Mouse (Mus musculus): Measurements from ENCODE around the gene Nckap5l. TPM values are rescaled to one million over a fixed set of nuclear protein-coding genes. Genes with fewer than 3 reads are reported as not detected.
"Not testable (repeated sequence)": the region's sequence is repeated elsewhere in the genome, so short reads cannot be mapped to it uniquely, and the experiment has no call there.

The Nckap5l gene
- total RNA-seq, 4 experiments from 2014 or later, result 19.1 to 22.9 (median 19.5) TPM

- DNase-seq (ENCODE audit: low spot score in 2 of 2), result no peak
Measured at GRCm38 (mm10) chr15:99469736-99470135, 12.2 kb upstream of the Nckap5l start.

DNA sequence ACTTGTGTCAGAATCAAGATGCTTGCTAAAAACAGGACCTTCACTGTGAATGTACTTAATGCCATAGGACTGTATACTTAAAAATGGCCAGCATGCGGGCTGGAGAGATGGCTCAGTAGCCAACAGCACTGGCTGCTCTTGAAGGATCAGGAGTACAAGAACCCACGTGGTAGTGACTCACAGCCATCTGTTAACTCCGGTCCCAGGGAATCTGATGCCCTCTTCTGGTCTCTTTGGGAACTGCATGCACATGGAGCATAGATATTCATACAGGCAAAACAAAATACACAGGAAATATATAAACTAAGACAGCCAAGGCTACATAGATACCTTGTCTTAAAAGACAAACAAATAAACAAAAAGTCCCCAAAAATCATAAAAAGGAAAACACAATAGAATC is 11.5 kb upstream of the Nckap5l start:
- DNase-seq (ENCODE audit: low spot score in 2 of 2), result peak; percentile 36 to 70

GRCm38 (mm10) chr15:99463194-99463593 is 5.6 kb upstream of the Nckap5l start:
- DNase-seq (ENCODE audit: low spot score in 2 of 2), result no peak

DNA sequence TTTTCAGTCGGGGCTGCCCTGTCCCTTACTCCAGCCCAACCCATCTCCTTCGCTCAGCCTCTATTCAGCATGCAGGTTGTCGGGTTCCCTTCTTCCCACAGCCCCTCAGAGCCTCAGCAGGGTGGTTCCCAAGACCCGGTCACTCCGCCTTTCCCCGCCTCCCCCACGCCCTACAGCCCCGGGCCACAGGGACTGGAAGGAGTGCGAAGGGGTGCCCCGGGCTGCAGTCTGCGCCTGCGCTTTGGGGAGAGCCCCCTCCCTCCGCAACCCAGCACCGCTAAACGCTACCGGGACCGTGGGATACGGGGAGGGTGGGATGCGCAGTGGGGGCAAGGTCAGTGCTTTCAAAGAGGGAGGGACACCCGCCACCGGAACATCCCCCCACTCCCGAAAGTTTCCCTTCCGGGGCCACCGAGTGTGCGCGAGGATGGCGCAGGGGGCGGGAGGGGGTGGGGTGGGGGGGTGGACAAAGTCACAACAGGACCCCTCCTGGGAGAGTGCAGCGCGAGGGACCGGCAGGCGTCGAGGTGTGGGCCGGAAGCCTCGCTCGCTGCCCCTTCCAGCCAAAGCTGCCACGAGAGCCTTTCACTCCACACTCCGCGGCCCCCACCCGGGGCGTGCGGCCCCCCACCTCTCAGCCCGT is 464 bp downstream of the Nckap5l start:
- no peak for DNase-seq (ENCODE audit: low spot score in 2 of 2)

DNA sequence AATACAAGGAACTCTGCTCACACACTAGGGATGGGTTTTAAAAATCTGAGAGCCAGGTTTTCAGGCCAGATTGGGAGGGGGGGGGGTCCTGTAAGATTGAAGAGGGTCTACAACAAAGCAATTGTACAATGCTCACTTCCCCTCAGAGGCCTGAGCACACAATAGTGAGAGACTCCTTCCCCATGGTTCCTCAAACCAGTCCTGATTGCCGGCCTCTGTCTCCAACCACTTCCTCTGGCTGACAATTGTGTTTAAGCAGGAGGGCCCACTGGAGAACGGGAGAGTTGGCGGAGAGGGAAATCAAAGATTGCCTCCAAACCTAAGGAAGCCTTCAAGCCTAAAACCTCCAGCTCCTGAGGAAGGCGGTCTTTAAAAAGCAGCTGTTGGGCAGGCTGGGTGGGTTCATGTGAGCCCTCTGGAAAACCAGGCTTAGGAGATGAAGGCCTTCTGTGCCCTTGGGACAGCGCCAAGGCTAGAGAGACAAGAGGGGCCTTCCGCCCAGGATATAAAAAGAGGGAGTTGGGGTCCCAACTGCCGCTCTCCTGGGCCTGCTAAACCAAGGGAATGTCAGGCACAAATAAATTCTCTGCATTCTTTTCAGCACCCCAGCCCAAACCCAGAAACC is 1.1 kb downstream of the Nckap5l start:
- DNase-seq (ENCODE audit: low spot score in 2 of 2), result no peak

GRCm38 (mm10) chr15:99455415-99455814 is 2.1 kb downstream of the Nckap5l start:
- no peak for DNase-seq (ENCODE audit: low spot score in 2 of 2)

- DNase-seq (ENCODE audit: low spot score in 2 of 2), result no peak
Measured at GRCm38 (mm10) chr15:99454585-99455279, 2.8 kb downstream of the Nckap5l start.

DNA sequence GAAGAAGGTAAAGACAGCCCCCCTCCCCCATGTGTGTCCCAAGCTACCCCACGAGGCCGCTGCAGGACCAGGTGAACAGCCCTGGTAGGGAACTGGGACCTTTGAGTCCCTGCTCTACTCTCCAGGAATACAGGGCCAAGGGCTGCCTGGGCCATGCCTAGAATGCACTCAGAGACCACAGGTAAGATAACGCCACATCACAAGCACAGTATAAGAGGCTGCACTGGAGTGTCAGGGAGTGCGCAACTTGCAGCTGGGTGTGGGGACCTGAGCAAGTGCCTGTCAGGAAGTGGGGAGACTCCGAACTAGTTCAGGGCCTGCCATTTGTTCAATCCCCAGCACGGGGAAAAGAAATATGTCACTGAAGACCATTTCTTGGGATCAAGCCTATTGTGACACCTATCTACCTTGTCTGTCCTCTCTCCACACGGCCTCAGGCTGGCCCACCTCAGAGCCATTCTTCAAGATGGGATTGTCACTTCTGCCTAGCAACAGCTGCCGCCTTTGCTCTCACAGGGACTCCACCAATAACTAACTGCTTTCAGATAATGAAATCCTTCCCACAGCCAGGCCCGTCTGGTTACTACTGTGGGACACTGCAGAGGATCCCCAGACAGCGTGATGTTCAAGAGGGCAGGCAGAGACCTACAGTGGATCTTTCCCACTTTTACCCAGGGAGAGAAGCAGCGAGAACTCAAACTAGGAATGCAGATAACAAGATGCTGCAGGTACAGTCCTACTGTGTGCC is 4.2 kb downstream of the Nckap5l start:
- DNase-seq (ENCODE audit: low spot score in 2 of 2), result no peak

GRCm38 (mm10) chr15:99449751-99450280 is 7.7 kb downstream of the Nckap5l start:
- no peak for DNase-seq (ENCODE audit: low spot score in 2 of 2)

- no peak for DNase-seq (ENCODE audit: low spot score in 2 of 2)
Measured at GRCm38 (mm10) chr15:99449131-99449750, 8.3 kb downstream of the Nckap5l start.

DNA sequence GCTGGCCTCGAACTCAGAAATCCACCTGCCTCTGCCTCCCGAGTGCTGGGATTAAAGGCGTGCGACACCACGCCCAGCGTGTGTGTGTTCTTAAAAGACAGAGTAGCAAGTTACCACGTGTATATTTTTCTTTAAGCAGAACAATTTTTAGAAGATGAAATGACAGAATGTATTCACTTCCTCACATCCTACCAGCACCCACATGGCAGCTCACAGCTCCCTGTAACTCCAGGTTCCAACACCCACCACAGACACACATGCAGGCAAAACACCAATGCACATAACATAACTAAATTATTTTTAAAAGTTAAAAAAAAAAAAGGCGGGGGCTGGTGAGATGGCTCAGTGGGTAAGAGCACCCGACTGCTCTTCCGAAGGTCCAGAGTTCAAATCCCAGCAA is 11.4 kb downstream of the Nckap5l start:
- DNase-seq (ENCODE audit: low spot score in 2 of 2), result not testable (repeated sequence)

DNA sequence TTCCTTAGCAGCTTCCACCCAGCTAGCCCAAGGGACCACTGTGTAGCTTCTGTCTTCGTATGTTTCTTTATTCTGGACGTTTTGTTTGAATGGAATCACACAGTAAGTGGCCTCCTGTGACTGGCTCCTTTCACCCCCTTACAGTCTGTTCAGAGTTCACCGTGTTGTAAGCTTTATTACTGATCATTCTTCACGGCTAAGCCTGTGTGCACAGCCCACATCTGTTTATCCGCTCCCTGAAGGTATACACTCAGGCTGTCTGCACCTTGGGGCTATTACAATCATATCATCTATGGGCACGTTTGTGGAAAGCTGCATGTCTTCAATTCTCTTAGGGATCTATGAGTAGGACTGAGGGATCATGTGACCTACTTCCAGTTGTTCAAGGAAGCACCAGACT is 12.0 kb downstream of the Nckap5l start:
- no peak for DNase-seq (ENCODE audit: low spot score in 2 of 2)

DNA sequence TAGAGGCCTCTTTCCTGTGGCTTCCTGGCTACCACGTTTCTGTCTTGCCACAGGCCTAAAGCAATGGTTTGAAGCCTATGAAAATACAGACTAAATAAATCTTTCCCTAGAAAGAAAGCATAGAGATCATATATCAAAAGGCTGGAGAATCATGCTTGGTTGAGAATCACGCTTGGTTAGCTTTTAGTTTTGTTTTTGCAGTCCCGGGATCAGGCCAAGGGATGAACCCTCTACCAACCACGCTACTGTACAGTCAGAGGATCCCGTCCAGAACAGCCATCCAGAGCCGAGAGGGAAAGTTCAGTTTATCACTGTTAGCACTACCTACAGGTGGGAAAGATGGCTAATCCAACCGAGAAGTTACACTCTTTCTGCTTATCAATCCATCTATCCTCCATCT is 15.2 kb downstream of the Nckap5l start:
- DNase-seq (ENCODE audit: low spot score in 2 of 2), result no peak

DNA sequence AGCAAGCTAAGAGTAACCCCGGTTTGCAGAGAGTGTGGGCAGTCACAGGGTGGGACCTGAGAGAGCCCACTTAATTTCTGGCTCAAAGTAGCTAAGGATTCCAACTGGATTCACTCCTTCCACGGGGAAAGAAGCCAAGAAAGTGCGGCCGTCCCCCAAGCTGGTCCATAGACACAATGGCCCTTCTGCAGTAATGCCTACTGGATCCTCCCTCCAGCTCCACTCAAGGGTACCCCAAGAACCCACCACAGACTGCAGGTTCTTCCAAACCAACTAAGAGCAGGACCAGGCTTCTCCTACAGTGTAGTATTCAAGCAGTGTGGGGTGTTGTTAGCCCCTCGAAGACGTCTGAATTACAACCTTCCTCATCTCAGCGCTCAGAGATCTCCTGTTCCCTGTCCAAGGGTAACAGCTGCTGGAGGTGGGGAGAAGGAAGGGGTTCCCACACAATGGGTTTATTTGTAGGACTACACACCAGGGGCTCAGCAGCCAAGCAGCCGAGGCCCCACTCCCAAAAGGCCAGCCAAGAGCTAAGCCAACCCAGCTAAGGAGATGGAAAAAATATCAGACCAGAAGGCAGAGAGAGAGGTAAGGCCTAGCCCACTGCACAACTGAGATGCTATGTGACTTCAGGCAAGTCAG is 16.6 kb downstream of the Nckap5l start:
- DNase-seq (ENCODE audit: low spot score in 2 of 2), result no peak

DNA sequence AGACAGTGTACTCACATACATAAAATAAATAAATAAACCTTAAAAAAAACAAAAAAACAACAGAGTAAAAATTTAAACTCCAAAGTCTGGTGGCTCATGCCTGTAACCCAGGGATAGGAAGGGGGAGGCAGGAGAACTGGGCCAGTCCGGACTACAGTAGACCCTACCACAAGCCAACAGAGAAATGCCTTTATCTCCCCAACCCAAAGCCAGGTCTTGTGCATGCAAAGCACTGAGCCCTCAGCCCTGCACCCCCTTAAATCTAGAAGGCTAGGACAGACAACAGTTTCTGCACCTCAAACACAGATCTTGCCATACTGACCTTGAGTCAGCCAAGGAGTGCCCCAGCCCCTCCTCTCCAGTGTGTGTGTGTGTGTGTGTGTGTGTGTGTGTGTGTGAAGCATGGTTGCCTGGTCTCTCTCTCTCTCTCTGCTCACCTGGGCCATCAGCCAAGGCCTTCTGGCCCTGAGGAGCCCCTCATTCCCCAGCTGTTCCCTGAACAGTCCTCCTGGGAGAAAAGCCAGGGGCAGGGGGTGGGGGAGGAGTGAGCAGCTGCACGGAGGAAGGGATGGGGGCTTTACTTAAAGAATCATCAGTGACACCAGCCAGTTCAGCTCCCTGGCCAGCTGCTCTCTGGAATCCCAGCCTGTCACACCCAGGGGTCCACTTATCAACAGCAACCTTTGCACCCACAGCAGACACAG is 17.3 kb downstream of the Nckap5l start:
- no peak for DNase-seq (ENCODE audit: low spot score in 2 of 2)

GRCm38 (mm10) chr15:99438966-99439698 is 18.4 kb downstream of the Nckap5l start:
- DNase-seq (ENCODE audit: low spot score in 2 of 2), result no peak

DNA sequence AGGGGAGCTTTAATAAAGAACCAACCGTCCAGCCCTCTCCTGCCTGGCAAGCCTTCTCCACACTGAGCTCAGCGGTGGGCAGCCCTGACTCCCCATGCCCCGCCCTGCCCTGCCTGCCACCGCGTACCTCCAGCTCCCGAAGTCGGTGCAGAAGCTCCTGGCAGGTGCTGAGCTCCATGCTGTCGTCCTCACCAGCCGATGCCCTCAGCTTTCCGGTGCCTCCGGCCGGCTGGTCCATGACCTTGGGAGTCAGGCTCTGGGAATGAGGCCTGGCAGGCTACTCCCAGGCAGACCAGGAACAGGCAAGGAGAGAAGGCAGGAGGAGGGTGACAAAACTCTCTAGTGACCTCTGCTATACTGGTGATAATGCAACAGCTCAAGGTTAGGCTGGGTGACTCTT is 23.6 kb downstream of the Nckap5l start:
- no peak for DNase-seq (ENCODE audit: low spot score in 2 of 2)

- DNase-seq (ENCODE audit: low spot score in 2 of 2), result no peak
Measured at GRCm38 (mm10) chr15:99433081-99433718, 24.3 kb downstream of the Nckap5l start.

DNA sequence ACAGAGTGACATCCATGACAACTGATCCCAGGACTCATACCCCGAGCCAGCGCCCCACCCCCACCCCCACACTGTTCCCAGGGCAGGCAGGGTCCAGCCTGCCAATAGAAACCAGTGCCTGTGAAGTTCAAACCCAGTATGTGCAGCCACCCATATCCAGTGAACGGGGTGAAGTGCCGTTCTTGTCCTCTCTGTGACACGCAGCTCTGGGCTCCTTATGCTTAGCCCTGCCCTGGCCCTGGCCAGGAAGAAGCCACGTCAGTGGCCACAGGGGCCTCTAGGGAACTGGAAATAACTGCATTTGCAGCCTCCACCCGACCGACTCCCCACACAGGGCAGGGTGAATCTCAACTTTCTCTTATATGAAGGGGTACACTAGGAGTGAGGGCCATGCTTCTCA is 25.6 kb downstream of the Nckap5l start:
- no peak for DNase-seq (ENCODE audit: low spot score in 2 of 2)
